Mouse (Mus musculus) cerebellum, adult 8-10 months (tissue): ENCODE data around the gene Maml3.

Experiments
- DNase-seq: peaks from one replicate; pipeline ENCODE4 v3.0.0; 2022

Maml3 gene

DNA sequence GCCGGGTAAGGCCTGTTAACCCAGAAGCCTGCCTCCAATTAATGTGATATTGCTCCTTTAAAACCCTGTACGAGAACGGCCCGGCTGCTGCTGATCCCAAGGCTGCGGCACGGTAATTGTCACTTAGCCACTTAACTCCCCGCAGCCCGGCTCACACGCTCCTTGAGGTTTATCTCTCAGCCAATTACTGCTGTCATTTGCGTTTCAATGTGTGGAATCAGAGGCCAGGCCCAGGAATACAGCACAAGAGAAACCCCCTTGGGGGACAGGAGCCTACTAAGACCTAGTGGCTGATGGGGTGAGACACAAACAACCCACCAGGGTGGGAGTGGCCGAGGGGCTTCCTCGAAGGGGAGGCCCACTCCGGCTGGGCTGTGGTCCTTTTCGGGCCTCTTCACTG lies 60.2 kb downstream of the Maml3 start:
- peak; percentile 40 for DNase-seq

DNA sequence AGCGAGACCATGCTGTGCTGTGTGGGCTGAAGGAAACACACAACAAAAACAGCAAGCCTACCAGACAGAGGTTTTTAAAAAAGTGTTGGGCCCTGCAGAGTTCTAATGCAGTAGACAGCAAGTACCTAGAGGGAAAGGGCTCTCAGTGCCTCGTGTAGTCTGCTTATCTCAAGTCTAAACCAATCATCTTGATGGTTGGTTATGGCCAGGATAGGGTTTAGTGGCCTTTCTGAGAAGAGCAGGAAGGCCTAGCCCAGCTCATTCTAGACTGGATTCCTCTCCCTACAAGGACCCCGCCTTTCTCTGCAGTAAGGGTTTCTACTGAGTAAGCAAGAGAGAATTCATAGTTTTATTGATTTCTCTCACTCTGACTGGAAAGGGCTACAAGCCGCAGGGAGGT lies 61.0 kb downstream of the Maml3 start:
- no peak for DNase-seq

DNA sequence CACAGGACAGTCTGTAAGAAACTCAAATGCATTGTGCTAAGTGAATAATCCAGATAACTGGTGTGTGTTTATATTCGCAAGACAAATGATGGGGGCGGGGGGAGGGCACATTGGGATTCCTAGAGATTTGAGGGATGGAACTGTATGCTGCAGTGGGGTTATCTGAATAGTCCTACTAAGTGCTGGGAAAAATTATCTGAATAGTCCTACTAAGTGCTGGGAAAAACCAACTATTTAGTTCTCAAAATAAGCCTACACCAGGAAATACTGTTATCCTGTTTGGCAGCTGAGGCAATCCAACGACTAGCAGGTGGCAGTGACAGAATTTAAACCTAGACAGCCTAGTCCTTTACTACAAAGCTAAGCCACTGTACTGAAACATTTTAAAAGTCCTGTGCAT lies 62.2 kb downstream of the Maml3 start:
- no peak for DNase-seq

DNA sequence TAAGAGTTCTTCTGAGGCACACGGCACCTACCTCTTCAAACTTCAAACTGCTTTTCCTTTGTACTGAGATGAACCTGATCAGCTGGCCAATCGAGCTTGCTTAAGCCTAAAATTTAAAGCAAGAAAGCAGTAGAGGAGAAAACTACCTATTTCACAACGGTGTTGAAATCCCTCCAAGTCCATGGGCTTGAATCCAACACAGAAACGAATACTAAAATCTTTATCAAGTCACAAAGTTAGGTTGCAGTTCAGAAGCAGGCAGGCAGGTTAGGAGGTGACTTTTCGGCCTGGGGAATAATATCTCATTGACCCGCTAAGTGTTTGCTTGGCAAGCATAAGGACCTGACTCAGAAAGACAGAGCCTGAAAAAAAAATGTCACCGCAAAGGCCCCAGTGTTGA lies 64.9 kb downstream of the Maml3 start:
- DNase-seq = no peak

DNA sequence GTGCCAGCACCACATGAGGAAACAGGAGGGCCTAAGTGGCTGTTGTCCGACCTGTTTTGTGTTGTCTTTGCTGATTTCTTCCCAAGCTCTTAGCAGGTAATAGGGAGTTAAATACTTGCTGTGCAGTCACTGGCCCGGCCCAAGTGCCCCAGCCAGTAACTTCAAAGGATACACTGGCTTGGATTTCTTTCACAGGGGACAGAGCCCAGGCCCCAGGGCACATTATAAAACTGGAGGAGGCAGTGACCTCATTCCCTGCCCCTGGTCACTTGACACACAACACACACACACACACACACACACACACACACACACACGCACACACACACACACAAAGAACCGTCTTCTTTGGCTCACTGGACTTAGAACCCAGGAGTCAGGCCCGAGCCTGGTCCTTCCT lies 67.6 kb downstream of the Maml3 start:
- no peak for DNase-seq

DNA sequence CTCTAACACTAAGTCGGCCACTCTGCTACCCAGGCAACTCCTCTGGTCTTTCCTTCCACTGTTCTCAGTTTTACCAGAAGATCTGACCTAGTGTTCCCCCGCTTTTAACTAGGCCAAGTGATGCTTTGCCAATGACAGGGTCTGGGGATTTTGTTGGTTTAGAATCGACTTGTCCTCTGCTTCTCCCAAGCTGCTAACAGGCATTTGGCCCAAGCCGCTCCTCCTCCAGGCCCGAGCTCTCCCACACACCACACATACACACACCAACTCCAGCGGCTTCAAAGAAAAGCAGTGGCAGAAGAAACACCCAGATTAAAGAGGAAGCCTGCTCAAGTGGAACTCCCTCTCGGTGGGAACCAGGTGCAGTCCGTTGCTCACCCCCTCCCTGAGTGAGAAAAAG lies 69.5 kb downstream of the Maml3 start:
- no peak for DNase-seq

DNA sequence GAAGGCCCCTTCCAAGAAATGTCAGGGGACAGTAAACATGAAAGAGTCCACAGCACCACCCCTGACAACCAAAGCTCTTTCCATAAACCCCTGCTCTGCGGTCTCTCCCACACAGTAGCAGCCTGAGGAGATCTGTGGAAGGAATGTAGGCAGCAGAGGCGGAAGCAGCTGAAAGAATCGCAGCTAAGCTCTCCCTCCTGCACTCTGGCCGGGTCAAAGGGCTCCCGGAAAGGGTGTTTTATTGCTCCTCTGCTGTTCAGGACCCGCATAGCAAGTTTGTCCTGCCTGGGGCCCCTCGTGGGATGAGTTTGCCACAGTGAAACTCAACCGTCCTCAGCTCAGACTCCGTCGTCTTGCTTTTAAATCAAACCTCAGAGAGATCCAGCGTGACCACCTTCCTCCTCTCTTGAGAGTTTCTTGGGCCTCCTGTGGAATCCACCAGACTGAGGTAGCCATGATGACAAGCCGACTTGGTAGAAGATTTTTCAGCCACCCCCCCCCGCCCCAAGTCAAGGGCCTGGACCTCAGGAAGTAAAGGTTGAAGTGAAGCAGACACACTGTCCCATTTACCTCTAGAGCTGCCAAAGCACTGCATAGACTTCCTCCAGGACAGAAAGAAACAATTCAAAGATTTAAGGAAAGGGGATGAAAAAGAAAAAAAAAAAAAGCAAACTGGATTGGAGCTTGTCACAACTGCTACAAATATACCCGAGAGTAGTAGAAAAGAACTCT lies 70.9 kb downstream of the Maml3 start:
- DNase-seq = no peak

DNA sequence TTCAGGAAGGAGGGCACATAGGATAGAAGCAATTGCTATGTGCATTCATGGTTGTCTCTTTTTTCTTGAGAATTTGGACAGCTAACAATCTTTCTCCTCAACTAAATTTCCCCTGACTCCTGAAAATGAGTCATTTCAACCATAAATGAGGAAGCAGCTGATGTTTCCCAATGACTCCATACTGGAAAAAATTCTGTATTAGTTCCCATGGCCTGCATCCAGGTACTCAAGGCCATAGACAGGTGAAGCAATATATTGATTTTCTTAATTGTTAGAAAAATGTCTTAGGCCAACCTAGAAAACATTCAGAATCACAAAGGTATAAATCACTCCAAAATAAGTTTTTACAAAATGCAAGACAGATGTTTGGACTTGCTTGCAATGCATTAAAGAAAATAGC lies 73.5 kb downstream of the Maml3 start:
- DNase-seq = no peak

DNA sequence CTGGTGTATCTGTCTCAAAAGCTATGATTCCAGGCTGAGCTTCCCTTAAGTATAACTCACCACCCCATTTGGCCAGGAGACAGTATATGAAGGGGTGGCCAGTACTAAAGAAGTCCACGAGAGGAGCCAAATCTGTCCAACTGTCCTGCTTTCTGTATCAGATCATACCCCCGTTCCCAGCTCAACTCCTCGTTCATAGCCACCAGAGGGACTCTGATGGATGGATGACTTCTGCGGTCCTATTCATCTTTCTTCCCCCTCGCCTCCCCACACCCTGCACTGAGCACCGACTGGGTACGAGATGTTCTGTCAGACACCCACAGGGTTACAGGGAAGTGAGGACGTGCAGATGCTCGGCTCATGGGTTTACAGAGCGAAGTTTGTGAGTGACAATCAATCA lies 74.8 kb downstream of the Maml3 start:
- DNase-seq = no peak

DNA sequence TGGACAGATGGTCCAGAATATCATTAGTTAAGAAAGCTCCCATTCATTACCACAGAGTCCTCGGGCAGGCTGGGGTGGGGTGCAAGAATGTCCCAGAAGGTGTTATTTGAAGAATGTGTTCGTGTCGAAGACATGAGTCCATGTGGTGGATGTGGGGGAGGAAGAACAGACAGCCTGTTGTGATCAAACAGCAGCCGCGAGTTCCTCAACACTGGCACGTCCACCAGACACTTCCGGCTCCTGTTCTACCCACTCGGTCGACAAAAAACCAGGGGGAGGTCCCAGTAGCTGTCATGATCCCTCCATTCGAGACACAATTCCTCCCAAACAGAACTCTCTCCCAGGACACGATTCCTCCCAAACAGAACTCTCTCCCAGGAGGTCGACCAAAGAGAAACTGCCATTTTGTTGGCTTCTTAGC lies 75.2 kb downstream of the Maml3 start:
- no peak for DNase-seq

DNA sequence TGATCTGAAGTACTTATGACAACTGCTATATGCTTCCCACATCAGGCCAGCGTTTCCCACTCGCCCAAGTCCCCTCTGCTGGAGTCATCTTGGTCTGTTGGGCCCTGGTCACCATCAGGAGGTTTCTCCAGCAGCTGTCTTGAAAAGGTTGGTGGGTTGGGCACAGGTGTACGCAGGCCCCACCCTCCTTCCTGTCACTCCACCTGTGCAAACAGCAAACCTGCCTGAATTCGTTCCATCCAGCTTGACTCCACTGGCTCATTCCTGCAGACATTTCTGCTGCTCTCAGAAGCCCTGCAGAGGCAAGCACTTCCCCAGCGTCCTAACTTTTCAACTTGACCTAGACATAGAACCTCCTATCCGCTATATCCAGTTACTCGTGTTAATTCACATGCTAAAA lies 76.9 kb downstream of the Maml3 start:
- DNase-seq = no peak

DNA sequence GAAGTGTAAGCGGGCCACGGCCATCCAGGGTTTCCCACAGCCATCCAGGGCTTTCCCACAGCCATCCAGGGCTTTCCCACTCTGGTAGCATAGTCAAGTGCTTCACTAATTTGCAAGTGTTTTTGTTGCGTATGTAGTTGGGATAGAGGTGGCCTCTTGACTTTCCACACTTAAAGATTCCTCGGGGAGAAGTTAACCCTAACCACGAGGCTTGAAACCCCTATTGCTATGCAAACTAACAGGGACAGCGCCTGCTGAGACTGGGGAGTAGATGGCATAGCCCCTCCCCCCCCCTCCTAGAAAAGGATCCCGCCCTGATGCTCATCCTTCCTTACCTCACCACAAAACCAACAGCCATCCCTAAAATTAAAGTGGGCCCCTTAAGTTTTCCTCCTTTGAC lies 82.4 kb downstream of the Maml3 start:
- DNase-seq = no peak

DNA sequence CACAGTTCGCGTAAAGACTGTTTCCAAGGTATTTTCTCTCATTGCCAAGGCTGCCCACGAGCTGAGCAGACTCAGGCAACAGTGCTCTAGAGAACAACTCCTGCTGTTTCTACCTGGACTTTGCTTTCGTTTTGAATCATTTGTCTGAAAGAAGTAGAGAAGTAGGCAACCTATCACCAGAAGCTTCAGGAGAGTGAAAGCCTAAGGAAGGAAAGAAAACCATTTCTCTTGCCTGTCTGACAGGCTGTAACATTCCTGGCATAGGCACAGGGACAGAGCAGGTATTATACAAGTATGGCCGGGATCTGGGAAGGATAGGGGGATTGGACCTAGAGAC lies 86.8 kb downstream of the Maml3 start:
- no peak for DNase-seq

DNA sequence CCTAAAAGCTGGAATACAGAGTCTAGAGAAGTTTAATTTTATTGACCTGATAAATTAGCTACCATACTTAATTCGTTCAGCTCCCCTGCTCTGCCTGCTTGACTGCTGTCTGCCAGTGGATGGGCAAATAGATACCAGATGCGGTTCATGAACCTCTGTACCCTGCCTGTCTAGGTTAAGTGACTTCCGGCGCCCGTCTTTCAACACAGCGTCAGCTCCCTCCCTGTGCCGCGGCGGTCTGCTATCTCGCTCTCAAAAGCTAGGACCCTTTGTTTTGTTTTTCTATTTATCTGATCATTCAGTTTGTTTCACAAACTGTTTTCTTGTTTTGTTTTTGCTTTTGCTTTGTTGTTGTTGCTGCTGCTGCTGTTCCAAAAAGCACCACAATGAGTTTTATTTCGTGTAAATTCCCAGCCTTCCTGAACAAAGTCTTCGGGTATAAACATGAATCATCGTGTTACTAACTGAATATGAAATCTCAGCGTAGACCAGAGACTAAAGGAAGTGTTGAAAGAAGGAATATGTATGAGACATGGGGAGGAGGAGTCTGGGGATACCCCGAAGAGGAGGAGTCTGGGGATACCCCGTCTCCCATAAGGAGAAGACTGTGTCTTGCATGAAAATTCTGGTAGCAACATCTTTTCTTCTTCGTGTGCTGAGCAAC lies 87.3 kb downstream of the Maml3 start:
- no peak for DNase-seq

DNA sequence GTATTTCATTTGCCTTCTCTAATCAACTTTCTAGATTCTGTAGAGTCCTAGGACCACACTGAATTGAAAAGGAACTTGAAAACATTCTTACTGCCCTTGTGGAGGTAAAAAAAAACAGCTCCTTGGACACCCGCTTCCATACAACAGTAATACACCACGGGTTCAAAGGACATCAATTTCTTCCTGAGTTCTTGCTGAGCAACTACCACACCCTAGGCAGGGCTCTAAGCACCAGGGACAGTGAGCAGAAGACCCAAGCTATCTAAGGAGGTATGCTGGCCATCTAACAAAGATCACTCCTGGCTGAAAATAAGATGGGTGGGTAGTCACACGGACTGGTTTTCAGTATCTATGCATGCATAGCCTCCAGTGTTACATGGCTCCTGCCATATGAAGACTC lies 88.7 kb downstream of the Maml3 start:
- DNase-seq = no peak

DNA sequence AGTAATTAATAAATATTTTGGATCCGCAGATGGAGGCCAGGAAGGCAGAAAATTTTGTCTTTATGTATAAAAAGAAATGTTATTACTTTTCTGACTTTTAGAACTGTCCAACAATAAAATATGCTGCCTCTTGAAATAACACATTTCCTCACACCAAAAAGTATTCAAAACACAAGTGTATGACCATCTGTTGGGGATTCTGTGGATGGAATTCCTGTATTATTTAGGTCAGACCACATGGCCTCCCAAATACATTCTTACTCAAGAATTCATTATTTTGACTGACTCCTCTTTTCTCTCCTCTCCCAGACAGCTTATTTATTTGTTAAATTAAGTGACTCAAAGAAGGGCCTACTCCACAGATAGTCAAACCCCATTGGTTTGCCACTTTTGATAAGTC lies 89.3 kb downstream of the Maml3 start:
- no peak for DNase-seq

DNA sequence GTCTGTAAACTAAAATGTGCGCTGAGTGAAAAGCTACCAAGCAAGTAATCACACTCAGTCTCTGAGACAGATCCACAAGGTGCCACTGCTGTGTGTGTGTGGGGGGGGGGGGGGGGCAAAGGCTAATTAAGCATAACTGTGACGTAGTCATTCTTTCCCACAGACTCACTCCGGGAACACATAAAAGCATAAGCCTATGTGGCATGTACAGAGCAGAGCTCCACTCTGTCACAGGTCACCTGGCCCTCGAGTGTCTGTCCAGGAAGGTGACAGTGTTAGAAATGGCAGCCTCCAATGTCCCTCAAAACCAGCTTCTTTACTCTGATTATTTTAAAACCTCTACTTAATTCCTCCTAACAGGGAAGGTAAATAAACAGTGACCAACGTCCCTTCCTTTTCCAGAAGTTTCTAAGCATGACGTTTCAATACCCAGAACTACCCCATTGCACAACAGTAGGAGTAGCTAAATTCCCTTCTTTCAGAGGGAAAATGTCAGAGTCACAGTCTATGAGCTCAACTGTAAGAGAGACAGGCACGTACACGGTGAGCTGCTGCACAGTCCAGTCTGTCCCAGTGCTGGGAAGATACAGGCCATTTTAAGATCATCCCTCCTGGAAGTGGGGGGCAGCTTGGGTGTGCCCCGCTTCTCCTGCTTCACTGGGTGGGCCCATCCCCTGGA lies 93.7 kb downstream of the Maml3 start:
- no peak for DNase-seq

DNA sequence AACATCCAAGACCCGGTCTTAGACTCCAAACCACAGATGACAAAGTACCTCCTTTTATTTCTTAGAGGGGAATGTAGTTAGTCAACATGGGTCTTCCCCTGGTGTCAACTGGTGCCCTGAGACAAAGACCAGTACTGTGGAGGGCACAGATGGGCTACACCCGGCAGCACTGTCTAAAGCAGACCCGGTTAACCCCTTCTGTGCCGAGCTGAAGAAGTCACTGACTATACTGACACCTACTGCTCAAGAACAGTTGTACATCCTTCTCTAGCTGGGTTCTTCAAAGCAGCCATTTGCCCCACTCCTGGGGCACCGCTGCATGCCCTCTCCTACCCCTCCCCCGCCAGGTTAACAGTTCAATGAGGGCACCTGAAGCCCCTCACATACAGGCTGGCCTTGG lies 95.6 kb downstream of the Maml3 start:
- DNase-seq = no peak

DNA sequence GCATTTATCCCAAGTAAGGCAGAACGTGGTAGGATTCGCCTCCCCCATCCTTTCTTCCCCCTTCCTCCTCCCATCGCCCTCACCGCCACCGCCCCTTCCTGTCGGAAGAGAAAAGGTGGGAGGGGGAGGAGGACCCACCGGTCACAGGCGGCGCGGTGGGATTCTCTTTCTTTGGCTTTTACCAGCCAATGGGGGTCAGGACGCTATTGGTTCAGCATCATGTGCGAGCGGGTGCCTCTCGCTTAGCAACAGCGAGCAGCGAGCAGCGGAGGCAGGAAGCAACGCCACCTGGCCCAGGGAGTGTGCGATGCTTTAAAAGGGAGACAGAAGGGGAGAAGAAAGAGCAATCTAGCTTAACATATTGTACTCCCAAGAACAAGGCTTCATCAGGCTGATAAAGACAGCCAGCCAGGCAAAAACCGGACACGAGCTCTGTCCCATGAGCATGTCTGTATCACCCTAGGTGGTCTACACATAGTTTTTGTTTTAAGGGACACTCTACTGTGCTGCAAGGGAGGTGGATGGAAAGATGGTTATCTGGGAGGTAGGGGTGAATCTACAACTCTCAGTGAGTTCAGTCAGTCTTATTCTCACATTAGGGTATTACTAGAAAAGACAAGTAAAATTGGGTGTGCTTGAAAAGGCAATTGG lies 97.1 kb downstream of the Maml3 start:
- peak; percentile 81 for DNase-seq

DNA sequence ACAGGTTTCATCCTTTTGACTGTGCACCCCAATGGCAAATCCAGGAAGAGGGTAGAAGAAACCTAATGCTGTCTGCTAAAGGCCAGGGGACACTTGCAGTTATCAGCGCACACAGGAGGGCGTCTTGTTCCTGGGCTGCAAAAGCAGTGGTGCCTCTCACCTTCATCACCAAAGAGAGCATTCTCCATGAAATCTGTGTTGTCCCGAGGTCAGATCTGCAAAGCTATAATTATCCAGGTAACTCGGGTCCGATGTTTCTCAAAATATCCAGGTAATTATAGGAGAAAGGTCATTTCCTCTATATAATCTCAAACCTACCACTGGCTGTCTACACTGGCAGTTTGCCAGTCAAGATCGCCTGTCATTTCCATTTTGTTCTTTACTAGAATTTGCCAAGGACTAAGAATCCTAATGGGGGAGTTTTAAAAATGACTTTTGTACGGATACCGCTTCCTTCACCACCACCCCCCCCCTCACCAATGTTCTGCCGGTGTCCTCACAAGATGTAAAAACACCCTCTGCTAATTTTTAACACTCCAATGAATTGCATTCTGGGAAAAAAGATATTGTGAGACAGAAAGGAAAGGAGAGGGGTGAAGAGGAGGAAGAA lies 98.0 kb downstream of the Maml3 start:
- peak; percentile 48 for DNase-seq

DNA sequence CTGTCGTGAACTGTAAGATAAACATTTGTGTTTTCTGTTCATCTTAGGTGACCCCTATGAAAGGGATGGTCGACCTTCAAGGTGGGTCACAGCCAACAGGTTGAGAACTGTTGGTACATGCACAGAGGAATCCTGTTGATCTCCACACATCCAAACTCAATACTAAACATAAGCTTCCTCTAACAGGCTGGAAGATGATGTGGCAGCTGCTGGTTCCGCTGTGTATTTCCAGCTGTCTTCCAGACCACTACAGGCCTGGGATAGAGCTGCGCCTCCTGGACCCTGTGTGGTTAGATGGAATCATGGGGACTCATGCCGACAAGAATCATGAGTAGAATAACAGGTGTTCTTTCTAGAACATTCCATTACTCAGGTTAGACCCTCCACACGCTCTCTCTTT lies 101.2 kb downstream of the Maml3 start:
- DNase-seq = no peak

DNA sequence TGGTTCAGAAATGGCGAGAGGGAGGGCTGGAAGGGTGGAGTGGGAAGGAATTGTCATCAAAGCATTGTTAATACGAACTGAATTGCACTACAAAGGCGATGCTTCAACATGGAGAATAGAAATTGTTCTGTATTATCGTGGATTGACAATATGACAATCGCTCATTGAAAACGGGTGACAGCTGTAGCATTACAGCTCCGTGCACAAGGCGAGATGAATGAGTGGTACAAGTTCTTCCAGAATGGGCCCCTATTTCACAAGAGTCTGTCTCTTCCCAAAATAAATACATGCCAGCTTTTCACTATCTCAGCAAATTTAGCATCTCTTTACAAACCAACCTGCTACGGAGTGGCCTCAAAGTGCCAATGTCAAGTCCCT lies 103.4 kb downstream of the Maml3 start:
- DNase-seq = no peak

DNA sequence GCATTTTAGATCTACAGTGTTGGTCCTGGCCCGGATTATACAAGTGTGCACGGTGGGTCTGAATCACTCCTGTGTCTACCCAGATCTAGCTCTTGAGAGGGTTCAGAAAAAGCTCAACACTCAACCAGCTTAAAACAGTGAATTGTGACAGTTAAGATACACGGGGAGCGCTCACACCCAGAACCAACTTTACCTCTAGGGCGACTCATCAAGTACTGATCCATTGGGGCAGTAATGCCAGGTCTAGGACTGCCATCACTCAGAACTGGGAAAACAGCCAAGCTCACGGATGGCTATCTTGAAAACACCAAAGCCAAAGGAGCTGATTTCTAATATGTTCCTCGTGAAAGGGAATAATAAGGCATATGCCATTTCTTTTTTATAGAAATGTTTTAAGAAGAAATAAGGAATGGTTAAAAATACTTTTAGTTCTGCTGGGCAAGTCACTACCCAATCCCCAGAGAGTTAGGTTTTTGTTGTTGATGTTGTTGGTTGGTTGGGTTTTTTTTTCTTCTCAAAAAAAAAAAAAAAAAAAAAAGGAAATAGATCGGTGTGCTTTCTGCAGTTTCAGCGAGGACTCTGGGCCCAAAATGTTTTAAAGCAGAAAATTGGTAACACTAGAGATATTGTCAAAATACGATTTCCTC lies 103.9 kb downstream of the Maml3 start:
- DNase-seq = no peak
